ENCODE assay signal across 39 mouse cellular contexts in genomic region chr9:110907201-110907837, GRCm38 (mm10). TPM values are rescaled to one million over a fixed set of nuclear protein-coding genes. Genes with fewer than 3 reads are reported as not detected.
A peak's percentile ranks its signal among the peaks of the same experiment; 100 is the strongest.
DNase-seq lines count a peak whose midpoint lies in the region; ATAC-seq and TF ChIP-seq lines count a peak whose summit lies in the region.
"Had no signal": no experiment of that assay in that cellular context is flagged by ENCODE, and none has a peak within 500 bp of the region (broad histone marks: within the 10 kb centered on the region; RNA-seq: fewer than 3 reads in every experiment).

No protein-coding gene starts in this region.

- peaks cover 53% of the 10 kb centered on the region for H3K4me1 ChIP-seq in thymus, adult 2 months (replicated peaks; ENCODE audit: control insufficient read depth, insufficient read depth, low read length)
- H3K4me1 ChIP-seq in stomach, postnatal 0 days (replicated peaks; ENCODE audit: control insufficient read depth, insufficient read depth): no peaks in the 10 kb centered on the region
- no peaks in the 10 kb centered on the region for H3K4me1 ChIP-seq in midbrain, embryonic 11.5 days (ENCODE audit: control insufficient read depth, insufficient read depth, low read length)
- H3K4me1 ChIP-seq: forebrain, embryonic 13.5 days; heart, embryonic 10.5 days; heart, embryonic 15.5 days; liver, embryonic 12.5 days; stomach, embryonic 15.5 days had no signal

- H3K4me3 ChIP-seq in thymus, adult 2 months (ENCODE audit: control insufficient read depth, insufficient read depth, low read length): no peak overlapping the region
- H3K4me3 ChIP-seq in stomach, postnatal 0 days (ENCODE audit: low read depth, low read length): no peak overlapping the region
- no peak overlapping the region for H3K4me3 ChIP-seq in midbrain, embryonic 11.5 days (ENCODE audit: low read depth, low read length)
- H3K4me3 ChIP-seq: erythroblast, embryonic 14.5 days; forebrain, embryonic 13.5 days; heart, embryonic 10.5 days; heart, embryonic 15.5 days; liver, embryonic 12.5 days; stomach, embryonic 15.5 days had no signal

- TF ChIP-seq EP300 in stomach, postnatal 0 days (optimal IDR thresholded peaks at IDR 0.05): no peak

- H3K27ac ChIP-seq in thymus, adult 2 months (ENCODE audit: control insufficient read depth, insufficient read depth, low read length): peak overlapping the region; percentile 99
- no peak overlapping the region for H3K27ac ChIP-seq in stomach, postnatal 0 days (replicated peaks)
- H3K27ac ChIP-seq in midbrain, embryonic 11.5 days (ENCODE audit: low read depth, low read length): no peak overlapping the region
- H3K27ac ChIP-seq: forebrain, embryonic 13.5 days; heart, embryonic 10.5 days; heart, embryonic 15.5 days; hindbrain, embryonic 14.5 days; liver, embryonic 12.5 days; stomach, embryonic 15.5 days had no signal

- WGBS in thymus, adult 2 months: 43% methylated on average over 11 of the region's 11 CpGs
- WGBS in stomach, postnatal 0 days: 91% methylated on average over 11 of the region's 11 CpGs
- 90% methylated on average over 11 of the region's 11 CpGs for WGBS in midbrain, embryonic 11.5 days

- TF ChIP-seq POLR2A in thymus, adult 2 months (IDR thresholded peaks at IDR 0.05; ENCODE audit: control insufficient read depth, extremely low read depth, insufficient read depth, low read length, poor library complexity): no peak

- DNase-seq in thymus, adult 2 months: peak; percentile 72
- peak; percentile 61 for DNase-seq in thymus, postnatal 4 days
- no peak for DNase-seq in adrenal gland, adult 18-20 months (ENCODE audit: low spot score in 2 of 2)
- DNase-seq in stomach, postnatal 0 days (ENCODE audit: low spot score): no peak
- DNase-seq in midbrain, embryonic 11.5 days (ENCODE audit: low spot score, missing footprints): no peak
- DNase-seq: adrenal gland, adult 8-10 months; B cell, adult 2 months; cerebellum, adult 2 months; cerebellum, postnatal 14 days; gastrocnemius, postnatal 14 days; heart, adult 11 months; heart, postnatal 36 days; kidney, adult 18-20 months; kidney, postnatal 4 days; left cerebral cortex, postnatal 4 days; liver, postnatal 0 days; lung, postnatal 4 days; midbrain, embryonic 14.5 days; right cerebral cortex, adult 18-20 months had no signal

- H3K27me3 ChIP-seq in thymus, adult 2 months (ENCODE audit: control insufficient read depth, insufficient read depth, low read length): no peaks in the 10 kb centered on the region
- H3K27me3 ChIP-seq in stomach, postnatal 0 days (ENCODE audit: control insufficient read depth, insufficient read depth, low read length): no peaks in the 10 kb centered on the region
- H3K27me3 ChIP-seq in midbrain, embryonic 11.5 days (ENCODE audit: control insufficient read depth, insufficient read depth, low read length): no peaks in the 10 kb centered on the region
- H3K27me3 ChIP-seq: forebrain, embryonic 13.5 days; heart, embryonic 15.5 days; stomach, embryonic 15.5 days had no signal

- no peaks in the 10 kb centered on the region for H3K36me3 ChIP-seq in thymus, adult 2 months (ENCODE audit: control insufficient read depth, insufficient read depth, low read length)
- no peaks in the 10 kb centered on the region for H3K36me3 ChIP-seq in stomach, postnatal 0 days (ENCODE audit: control insufficient read depth, insufficient read depth, low read length)
- no peaks in the 10 kb centered on the region for H3K36me3 ChIP-seq in midbrain, embryonic 11.5 days (ENCODE audit: control insufficient read depth, insufficient read depth, low read length)
- H3K36me3 ChIP-seq: heart, embryonic 10.5 days; heart, embryonic 15.5 days; liver, embryonic 12.5 days; stomach, embryonic 15.5 days had no signal

- H3K9me3 ChIP-seq in stomach, postnatal 0 days (ENCODE audit: control insufficient read depth, low read length): no peaks in the 10 kb centered on the region
- no peaks in the 10 kb centered on the region for H3K9me3 ChIP-seq in midbrain, embryonic 11.5 days (ENCODE audit: control insufficient read depth, low read length)
- H3K9me3 ChIP-seq: forebrain, embryonic 13.5 days; heart, embryonic 10.5 days; heart, embryonic 15.5 days; liver, embryonic 12.5 days; stomach, embryonic 15.5 days had no signal

- no peak overlapping the region for H3K9ac ChIP-seq in stomach, postnatal 0 days (ENCODE audit: low read length)
- no peak overlapping the region for H3K9ac ChIP-seq in midbrain, embryonic 11.5 days (ENCODE audit: low read length)
- H3K9ac ChIP-seq: forebrain, embryonic 13.5 days; heart, embryonic 15.5 days; hindbrain, embryonic 14.5 days; liver, embryonic 12.5 days; liver, postnatal 0 days; stomach, embryonic 15.5 days had no signal

- TF ChIP-seq CTCF in thymus, adult 2 months (IDR thresholded peaks at IDR 0.05; ENCODE audit: borderline replicate concordance, control insufficient read depth, extremely low read depth, insufficient read depth, low read length, poor library complexity): no peak
- no peak for TF ChIP-seq CTCF in stomach, postnatal 0 days (IDR thresholded peaks at IDR 0.05; ENCODE audit: low read depth)

- H3K4me2 ChIP-seq in stomach, postnatal 0 days (replicated peaks; ENCODE audit: low read depth): no peak overlapping the region
- no peak overlapping the region for H3K4me2 ChIP-seq in midbrain, embryonic 11.5 days
- H3K4me2 ChIP-seq: forebrain, embryonic 13.5 days; heart, embryonic 15.5 days; hindbrain, embryonic 14.5 days; liver, embryonic 12.5 days; stomach, embryonic 15.5 days had no signal

- ATAC-seq in CD4-positive, CD25-positive, alpha-beta regulatory T cell, adult 4 months: peak; percentile 98
- peak; percentile 96 for ATAC-seq in activated CD4-positive, CD25-positive, alpha-beta regulatory T cell, adult 4 months
- no peak for ATAC-seq in stomach, postnatal 0 days (ENCODE audit: low FRiP score, low TSS enrichment)
- no peak for ATAC-seq in midbrain, embryonic 11.5 days (ENCODE audit: low FRiP score)
- ATAC-seq: forebrain, embryonic 13.5 days; liver, embryonic 12.5 days; liver, postnatal 0 days had no signal

RNA-seq across cellular contexts. Expression of gene Fam240a, which starts 9.3 kb away (rescaled TPM):
- under 1 TPM in 1 of 2 experiments, not detected in 1; 0.69 TPM for polyA plus RNA-seq in CD4-positive, CD25-positive, alpha-beta regulatory T cell, adult 4 months (2017; shearing (Covaris generic))
- polyA plus RNA-seq in activated CD4-positive, CD25-positive, alpha-beta regulatory T cell, adult 4 months (2017; shearing (Covaris generic)): under 1 TPM in 1 of 2 experiments, not detected in 1; 0.95 TPM
- 0.74 and 1.7 TPM in 2 replicates for polyA plus RNA-seq in thymus, adult 2 months (2012; rRNA removed)
- total RNA-seq in adrenal gland, adult 18-20 months (2021): not detected
- not detected in 2 replicates for polyA plus RNA-seq in stomach, postnatal 0 days (2015; fragmentation: Nextera tagmentation; extraction: Ambion mirVana)
- not detected in 2 replicates for polyA plus RNA-seq in midbrain, embryonic 11.5 days (2014; fragmentation: Nextera tagmentation; extraction: Ambion mirVana)
- total RNA-seq: adrenal gland, adult 8-10 months; adrenal gland, postnatal 4 days; heart, postnatal 36 days; layer of hippocampus, adult 8-10 months; layer of hippocampus, postnatal 25 days; left cerebral cortex, postnatal 4 days; megakaryocyte-erythroid progenitor cell, adult 5-6 weeks had no signal
- polyA plus RNA-seq: cerebellum, adult 2 months; cortical plate, adult 2 months; embryonic facial prominence, embryonic 14.5 days; erythroblast, embryonic 14.5 days; forebrain, embryonic 13.5 days; heart, embryonic 10.5 days; heart, embryonic 15.5 days; hindbrain, embryonic 14.5 days; intestine, embryonic 14.5 days; kidney, embryonic 16.5 days; limb, embryonic 14.5 days; liver, embryonic 12.5 days; liver, postnatal 0 days; lung, embryonic 16.5 days; midbrain, embryonic 14.5 days; neural tube, embryonic 11.5 days; stomach, embryonic 15.5 days had no signal

RNA-seq across cellular contexts. Expression of gene Tmie, which starts 27.4 kb away (rescaled TPM):
- polyA plus RNA-seq in CD4-positive, CD25-positive, alpha-beta regulatory T cell, adult 4 months (2017; shearing (Covaris generic)): 1 to 10 TPM; 2.5 to 3.5 TPM
- 1 to 10 TPM in 1 of 2 experiments, under 1 TPM in 1; 0.90 to 2.2 TPM for polyA plus RNA-seq in activated CD4-positive, CD25-positive, alpha-beta regulatory T cell, adult 4 months (2017; shearing (Covaris generic))
- 11.3 and 12.3 TPM in 2 replicates for polyA plus RNA-seq in thymus, adult 2 months (2012; rRNA removed)
- total RNA-seq in adrenal gland, adult 18-20 months (2021): 1 to 10 TPM; 2.1 to 4.7 TPM
- 1.5 and 1.6 TPM in 2 replicates for polyA plus RNA-seq in stomach, postnatal 0 days (2015; fragmentation: Nextera tagmentation; extraction: Ambion mirVana)
- 0.18 and 0.22 TPM in 2 replicates for polyA plus RNA-seq in midbrain, embryonic 11.5 days (2014; fragmentation: Nextera tagmentation; extraction: Ambion mirVana)
- total RNA-seq: megakaryocyte-erythroid progenitor cell, adult 5-6 weeks had no signal
- polyA plus RNA-seq: erythroblast, embryonic 14.5 days had no signal

RNA-seq across cellular contexts. Expression of gene Als2cl, which starts 27.6 kb away (rescaled TPM):
- 10 to 100 TPM; 17.4 to 29.4 TPM for polyA plus RNA-seq in CD4-positive, CD25-positive, alpha-beta regulatory T cell, adult 4 months (2017; shearing (Covaris generic))
- 10 to 100 TPM in 1 of 2 experiments, 1 to 10 TPM in 1; 9.8 to 10.3 TPM for polyA plus RNA-seq in activated CD4-positive, CD25-positive, alpha-beta regulatory T cell, adult 4 months (2017; shearing (Covaris generic))
- 142 and 145 TPM in 2 replicates for polyA plus RNA-seq in thymus, adult 2 months (2012; rRNA removed)
- 10 to 100 TPM; 16.5 to 32.6 TPM for total RNA-seq in adrenal gland, adult 18-20 months (2021)
- polyA plus RNA-seq in stomach, postnatal 0 days (2015; fragmentation: Nextera tagmentation; extraction: Ambion mirVana): 5.5 and 6.1 TPM in 2 replicates
- 0.54 and 0.71 TPM in 2 replicates for polyA plus RNA-seq in midbrain, embryonic 11.5 days (2014; fragmentation: Nextera tagmentation; extraction: Ambion mirVana)

RNA-seq across cellular contexts. Expression of gene Tdgf1, which starts 38.6 kb away (rescaled TPM):
- polyA plus RNA-seq in CD4-positive, CD25-positive, alpha-beta regulatory T cell, adult 4 months (2017; shearing (Covaris generic)): 1 to 10 TPM in 1 of 2 experiments, under 1 TPM in 1; 0.22 to 1.2 TPM
- 1 to 10 TPM; 2.2 TPM for polyA plus RNA-seq in activated CD4-positive, CD25-positive, alpha-beta regulatory T cell, adult 4 months (2017; shearing (Covaris generic))
- polyA plus RNA-seq in thymus, adult 2 months (2012; rRNA removed): 0.47 and 0.66 TPM in 2 replicates
- total RNA-seq in adrenal gland, adult 18-20 months (2021): not detected
- polyA plus RNA-seq in stomach, postnatal 0 days (2015; fragmentation: Nextera tagmentation; extraction: Ambion mirVana): 0.07 TPM in 1 of 2 replicates, not detected in the other
- not detected in 2 replicates for polyA plus RNA-seq in midbrain, embryonic 11.5 days (2014; fragmentation: Nextera tagmentation; extraction: Ambion mirVana)
- total RNA-seq: gastrocnemius, postnatal 14 days; heart, postnatal 36 days; megakaryocyte-erythroid progenitor cell, adult 5-6 weeks had no signal
- polyA plus RNA-seq: erythroblast, embryonic 14.5 days; forebrain, embryonic 13.5 days; heart, embryonic 15.5 days; intestine, embryonic 14.5 days; kidney, embryonic 16.5 days; liver, embryonic 12.5 days; liver, postnatal 0 days; lung, embryonic 16.5 days; midbrain, embryonic 14.5 days; neural tube, embryonic 11.5 days; stomach, embryonic 15.5 days had no signal

RNA-seq across cellular contexts. Expression of gene Lrrc2, which starts 44.0 kb away (rescaled TPM):
- polyA plus RNA-seq in CD4-positive, CD25-positive, alpha-beta regulatory T cell, adult 4 months (2017; shearing (Covaris generic)): under 1 TPM in 1 of 2 experiments, not detected in 1; 0.12 TPM
- under 1 TPM; 0.13 to 0.58 TPM for polyA plus RNA-seq in activated CD4-positive, CD25-positive, alpha-beta regulatory T cell, adult 4 months (2017; shearing (Covaris generic))
- 0.03 and 1.1 TPM in 2 replicates for polyA plus RNA-seq in thymus, adult 2 months (2012; rRNA removed)
- total RNA-seq in adrenal gland, adult 18-20 months (2021): 10 to 100 TPM in 1 of 2 experiments, 1 to 10 TPM in 1; 4.0 to 10.4 TPM
- polyA plus RNA-seq in stomach, postnatal 0 days (2015; fragmentation: Nextera tagmentation; extraction: Ambion mirVana): 0.07 and 0.08 TPM in 2 replicates
- 0.04 TPM in 1 of 2 replicates, not detected in the other for polyA plus RNA-seq in midbrain, embryonic 11.5 days (2014; fragmentation: Nextera tagmentation; extraction: Ambion mirVana)
- polyA plus RNA-seq: erythroblast, embryonic 14.5 days; stomach, embryonic 15.5 days had no signal

Comparison
In these comparisons a context has a peak if more than half of its experiments do, and no peak if none do; other contexts are left out.
1. ATAC-seq: peak in CD4-positive, CD25-positive, alpha-beta regulatory T cell, adult 4 months (single experiment) and activated CD4-positive, CD25-positive, alpha-beta regulatory T cell, adult 4 months (single experiment); none in stomach, postnatal 0 days (single experiment) and midbrain, embryonic 11.5 days (single experiment).
2. DNase-seq: peak in thymus, adult 2 months (single experiment) and thymus, postnatal 4 days (single experiment); none in adrenal gland, adult 18-20 months (0 of 2), stomach, postnatal 0 days (single experiment) and midbrain, embryonic 11.5 days (single experiment).